Mouse (Mus musculus) left cerebral cortex, adult 11 months (tissue): ENCODE results near the gene Tprn.

Experiments used
- DNase-seq: peaks from one replicate; pipeline ENCODE4 v3.0.0; 2022; ENCODE audit warnings: low spot score

The Tprn gene

GRCm38 (mm10) chr2:25292856-25293255, 30.4 kb downstream of the Tprn start:
- no peak for DNase-seq

DNA sequence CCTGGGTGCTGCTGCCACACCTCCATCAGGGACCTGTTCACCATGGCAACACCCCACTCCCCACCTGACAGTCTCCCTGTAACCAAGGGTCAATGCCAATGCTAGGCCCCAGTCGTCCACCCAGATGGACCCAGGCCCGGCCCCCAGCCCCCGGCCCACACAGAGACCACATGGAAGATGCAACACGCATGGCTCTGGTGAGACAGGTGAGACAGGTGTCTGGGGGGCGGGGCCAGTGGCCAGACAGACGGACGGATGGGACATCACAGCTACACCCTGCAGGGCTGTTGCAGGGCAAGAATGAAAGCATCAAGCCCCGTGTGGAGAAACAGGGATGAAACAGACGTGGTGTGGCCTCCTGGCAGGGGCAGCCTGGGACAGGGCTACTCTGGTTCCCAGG, 31.3 kb downstream of the Tprn start:
- no peak for DNase-seq

DNA sequence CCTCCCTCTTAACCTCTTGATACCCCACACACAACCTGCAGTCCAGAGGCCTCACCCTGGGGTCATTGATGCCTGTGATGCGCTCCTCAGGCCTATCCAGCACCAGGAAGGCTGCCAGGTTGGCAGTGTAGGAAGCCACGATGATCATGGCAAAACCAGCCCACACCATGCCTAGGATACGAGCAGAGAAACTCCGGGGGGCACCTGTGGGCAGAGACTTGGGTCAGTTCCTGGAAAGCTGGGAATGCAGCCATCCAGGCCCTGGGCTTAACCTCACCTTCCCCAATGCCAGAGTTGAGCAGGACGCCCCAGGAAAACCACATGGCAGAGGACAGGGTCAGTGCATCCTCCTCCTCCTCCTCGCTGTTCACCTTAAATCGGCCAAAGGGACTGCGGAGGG, 34.7 kb downstream of the Tprn start:
- DNase-seq = no peak

- no peak for DNase-seq
Observed at GRCm38 (mm10) chr2:25298046-25298445, 35.6 kb downstream of the Tprn start.

DNA sequence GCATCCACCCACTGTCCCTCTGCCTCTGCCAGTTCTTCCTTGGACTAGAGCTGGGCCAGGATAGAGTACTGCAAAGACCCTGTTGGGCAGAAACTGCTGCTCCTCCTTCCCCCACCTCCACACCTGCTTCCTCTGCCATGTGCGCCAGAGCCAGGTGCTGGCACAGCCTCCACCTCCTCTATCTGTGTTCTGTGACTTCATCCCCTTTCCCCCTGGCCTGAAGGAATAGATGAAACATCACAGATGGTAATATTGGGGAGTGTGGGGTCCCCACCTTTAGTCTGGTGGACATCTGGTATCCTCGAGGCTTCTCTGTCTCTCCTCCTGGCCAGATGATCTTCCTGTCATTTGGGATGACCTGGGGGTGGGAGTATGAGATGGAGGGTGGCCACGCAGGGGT, 41.0 kb downstream of the Tprn start:
- DNase-seq = no peak

GRCm38 (mm10) chr2:25303931-25304656, 41.7 kb downstream of the Tprn start:
- DNase-seq = no peak

DNA sequence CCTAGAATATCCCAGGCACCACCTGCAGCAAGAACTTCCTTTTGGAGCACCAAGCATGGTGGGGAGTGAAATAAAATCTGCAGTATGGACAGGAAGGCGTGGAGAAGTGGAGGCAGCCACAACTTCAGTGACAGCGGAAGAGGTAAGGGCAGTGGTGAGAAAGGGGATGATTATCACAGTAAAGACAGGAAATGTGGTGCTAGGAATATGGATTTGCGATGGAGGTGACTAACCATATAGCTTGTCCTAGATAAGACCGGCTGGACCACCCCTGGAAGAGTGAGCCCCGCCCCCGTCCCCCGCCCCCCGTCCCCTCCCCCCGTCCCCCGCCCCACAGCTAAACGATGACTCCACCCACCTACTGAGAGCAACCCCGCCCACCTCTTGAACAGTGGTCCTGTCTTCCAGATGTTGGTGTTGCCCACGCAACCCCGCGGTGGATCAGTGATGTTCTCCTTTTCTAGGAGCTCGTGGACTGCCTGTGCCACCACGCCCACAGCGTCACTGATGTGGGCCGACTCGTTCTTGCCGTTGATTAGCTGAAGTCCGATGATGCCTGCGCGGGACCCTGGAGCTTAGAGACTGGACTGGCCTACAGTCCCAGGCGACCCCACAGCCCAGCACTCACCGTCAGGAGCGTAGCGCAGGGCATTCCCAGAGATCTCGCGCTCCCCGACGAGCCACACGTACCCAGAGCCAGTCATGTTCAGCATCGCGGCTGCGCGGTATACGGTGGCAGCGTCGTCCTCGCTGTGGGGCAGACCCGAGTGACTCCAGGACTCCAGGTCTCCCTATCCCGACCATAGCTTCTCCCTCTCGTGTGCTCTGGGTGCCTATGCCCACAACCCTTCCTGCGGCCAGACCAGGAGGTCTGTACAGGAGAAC, 42.5 kb downstream of the Tprn start:
- no peak for DNase-seq

DNA sequence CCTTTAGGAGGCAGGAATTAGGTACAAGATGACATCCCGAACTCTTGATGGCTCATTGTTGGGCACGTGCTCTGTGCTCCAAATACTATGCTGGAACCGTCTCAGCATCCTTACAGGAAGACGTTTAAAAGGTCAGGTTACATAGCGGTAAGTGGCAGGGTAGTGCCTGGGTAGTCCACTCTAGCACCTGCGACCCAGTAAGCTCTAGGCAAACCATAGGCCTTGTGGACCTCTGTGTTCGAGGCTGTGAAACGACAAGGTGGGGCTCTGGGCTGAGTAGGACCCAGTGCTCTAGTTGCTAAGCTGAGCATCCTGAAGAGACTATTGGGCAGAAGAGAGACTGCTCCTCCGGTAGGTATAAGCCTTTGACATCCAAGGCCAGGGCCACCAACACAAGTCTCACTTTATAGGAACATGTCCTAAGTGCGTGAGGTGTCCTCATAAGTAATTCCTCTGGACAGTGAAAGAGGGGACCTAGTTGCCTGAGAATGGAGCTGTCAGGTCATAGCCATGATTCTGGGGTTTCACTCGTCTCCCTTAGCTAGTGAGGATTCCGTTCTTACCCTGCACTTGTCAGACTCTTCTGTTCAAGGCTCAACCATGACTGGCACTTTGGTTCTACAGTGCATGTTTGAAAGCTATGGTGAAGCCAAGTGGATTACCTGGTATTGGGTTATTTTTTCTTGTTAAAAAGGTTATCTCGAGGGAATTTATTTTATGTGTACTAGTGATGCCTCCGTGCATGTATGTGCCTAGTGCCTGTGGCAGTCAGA, 43.4 kb downstream of the Tprn start:
- DNase-seq = no peak

DNA sequence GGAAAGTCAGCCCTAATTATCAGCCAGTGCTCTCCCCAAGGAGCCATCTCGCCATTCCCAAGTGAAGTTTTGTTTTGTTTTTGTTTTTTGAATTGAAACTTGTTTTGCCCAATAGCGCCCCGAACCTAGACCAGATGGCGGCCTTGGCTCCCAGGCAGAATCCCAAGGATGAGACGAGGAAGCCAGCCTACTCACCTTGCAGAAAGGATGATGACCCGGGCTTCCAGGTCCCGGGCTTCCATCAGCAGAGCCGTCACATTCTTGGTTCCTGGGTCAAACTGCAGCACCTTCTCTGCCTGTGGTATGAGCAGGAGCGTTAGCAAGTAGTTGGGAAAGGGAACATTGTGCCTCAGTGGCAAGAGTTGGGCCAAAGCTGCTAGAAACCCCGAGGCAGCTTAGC, 47.8 kb downstream of the Tprn start:
- no peak for DNase-seq

- DNase-seq = no peak
Observed at GRCm38 (mm10) chr2:25310969-25311368, 48.6 kb downstream of the Tprn start.

- DNase-seq = no peak
Observed at GRCm38 (mm10) chr2:25311491-25311891, 49.1 kb downstream of the Tprn start.

DNA sequence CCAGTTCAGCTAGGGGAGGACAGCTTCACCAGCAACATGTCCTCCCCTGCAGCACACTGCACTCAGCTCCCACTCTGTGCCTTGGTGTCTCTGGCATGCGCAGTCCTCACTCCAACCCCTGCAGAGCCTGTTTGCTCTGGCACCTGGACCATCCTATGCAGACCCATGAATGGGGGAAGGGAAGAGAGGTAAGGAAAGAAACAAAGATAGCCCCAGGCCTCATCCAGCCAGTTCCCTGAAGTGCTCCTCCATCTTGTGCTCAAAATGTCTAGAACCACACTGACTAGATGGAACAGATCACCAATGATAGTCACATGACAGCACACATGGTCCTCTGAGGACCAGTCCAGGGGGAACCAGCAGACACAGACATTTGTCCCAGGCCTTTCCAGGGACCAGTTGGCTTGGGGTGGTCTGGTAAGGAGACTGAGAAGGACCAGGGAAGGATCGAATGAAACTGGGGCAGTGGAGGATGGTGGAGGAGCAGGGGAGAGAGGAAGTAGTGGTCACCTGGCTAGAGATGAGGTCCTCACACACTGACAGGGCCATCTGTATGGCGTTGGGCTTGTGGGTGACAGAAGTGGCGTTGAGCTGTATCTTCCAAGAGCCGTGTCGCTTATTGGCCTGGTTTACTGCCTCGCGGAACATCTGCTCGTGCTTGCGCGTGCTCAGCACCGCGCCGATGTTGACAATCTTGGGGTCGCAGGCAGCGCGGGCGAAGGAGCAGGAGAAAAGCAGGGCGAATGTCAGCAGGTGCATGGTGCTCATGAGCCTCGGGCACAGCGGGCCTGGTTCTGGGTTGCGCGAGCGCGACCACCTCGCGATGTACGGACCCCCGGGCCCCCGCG, 55.9 kb downstream of the Tprn start:
- DNase-seq = peak; percentile 55

- peak; percentile 86 for DNase-seq
Observed at GRCm38 (mm10) chr2:25318971-25319773, 56.8 kb downstream of the Tprn start, which contains the start of gene Grin1. Gene Grin1, minus strand, starts transcription at chr2:25319187.
